Comparison of ENCODE assay signal across 9 mouse cellular contexts in the genomic region with DNA sequence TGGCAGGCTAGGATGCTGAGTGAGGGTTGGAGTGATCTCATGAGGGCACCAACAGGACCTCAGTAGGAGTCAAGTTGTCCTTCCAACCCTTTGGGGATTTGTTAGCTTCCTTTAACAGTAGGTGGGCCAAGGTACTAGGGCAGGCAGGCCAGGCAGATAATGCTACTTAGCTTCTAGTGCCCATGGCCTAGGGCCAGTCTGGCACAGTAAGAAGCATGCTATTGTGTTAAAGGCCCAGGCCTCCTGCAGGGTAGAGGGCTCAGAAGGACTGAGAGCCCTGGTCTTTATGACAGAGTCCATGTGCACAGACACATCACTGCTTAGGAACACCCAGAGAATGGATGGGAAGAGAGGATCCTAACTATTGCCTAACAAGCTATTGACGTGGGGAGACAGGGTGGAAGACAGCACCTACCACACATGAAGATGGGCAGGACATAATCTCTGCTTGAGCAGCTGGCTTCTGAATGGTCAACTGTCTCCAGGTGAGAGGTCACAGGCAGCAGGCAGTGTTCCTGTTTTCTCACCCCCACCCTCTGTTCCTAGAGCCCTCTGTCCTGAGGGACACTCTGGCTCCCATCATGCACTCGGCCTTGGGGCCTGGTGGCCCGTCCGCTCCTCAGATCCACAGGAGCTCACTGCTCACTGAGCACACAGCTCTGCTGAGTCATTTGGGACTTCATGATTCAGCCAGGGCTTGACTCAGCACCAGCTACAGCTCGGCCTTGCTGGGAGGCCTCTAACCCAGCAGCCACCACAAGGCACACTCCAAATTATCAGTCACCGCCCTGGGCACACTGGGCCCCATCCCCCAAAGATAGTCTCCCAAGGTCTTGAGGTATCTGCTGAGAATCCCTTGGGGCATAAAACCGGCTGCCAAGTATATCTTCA.
DNase-seq lines count a peak whose midpoint lies in the region; ATAC-seq and TF ChIP-seq lines count a peak whose summit lies in the region.
"Had no signal": no experiment of that assay in that cellular context is flagged by ENCODE, and none has a peak within 500 bp of the region (broad histone marks: within the 10 kb centered on the region; RNA-seq: fewer than 3 reads in every experiment).

No protein-coding gene starts in this region.

- no peak for ATAC-seq in hindbrain, embryonic 14.5 days (ENCODE audit: low FRiP score)
- peak; percentile 86 for ATAC-seq in liver, postnatal 0 days

- no peak for DNase-seq in hindbrain, embryonic 10.5 days (ENCODE audit: low spot score)
- DNase-seq in hindbrain, embryonic 14.5 days (ENCODE audit: low spot score), result no peak
- DNase-seq in NIH3T3 (ENCODE audit: low read depth), result peak; percentile 83
- DNase-seq in heart, embryonic 10.5 days (ENCODE audit: low spot score), result peak; percentile 93
- peak; percentile 72 for DNase-seq in liver, postnatal 0 days
- no peak for DNase-seq in left cerebral cortex, postnatal 36 days (ENCODE audit: low spot score in 2 of 2)
- no peak for DNase-seq in kidney, adult 11 months
- DNase-seq in right cerebral cortex, adult 18-20 months, result no peak

- WGBS in hindbrain, embryonic 10.5 days, result 80% methylated on average over 7 of the region's 7 CpGs
- 87% methylated on average over 7 of the region's 7 CpGs for WGBS in hindbrain, embryonic 14.5 days
- WGBS in heart, embryonic 10.5 days, result 52% methylated on average over 7 of the region's 7 CpGs
- 39% methylated on average over 7 of the region's 7 CpGs for WGBS in liver, postnatal 0 days (ENCODE audit: insufficient replicate concordance)

- peaks cover 11% of the 10 kb centered on the region; the same call in 1 of the 2 replicates for H3K36me3 ChIP-seq in hindbrain, embryonic 10.5 days
- H3K36me3 ChIP-seq in hindbrain, embryonic 14.5 days (replicated peaks; ENCODE audit: control insufficient read depth, insufficient read depth), result no peaks in the 10 kb centered on the region
- H3K36me3 ChIP-seq in heart, embryonic 10.5 days, result peaks cover 14% of the 10 kb centered on the region
- peaks cover 5% of the 10 kb centered on the region for H3K36me3 ChIP-seq in liver, postnatal 0 days (replicated peaks; ENCODE audit: insufficient read depth, low read length)

- TF ChIP-seq EP300 in liver, postnatal 0 days (IDR thresholded peaks at IDR 0.05; ENCODE audit: low read depth), result peak; percentile 84

- H3K4me2 ChIP-seq in hindbrain, embryonic 14.5 days (replicated peaks), result no peak overlapping the region
- H3K4me2 ChIP-seq in liver, postnatal 0 days (ENCODE audit: low read depth, low read length), result peak overlapping the region; percentile 57

- 0 out of 2 replicates have a peak, but pooled peaks have one; percentile 19 for TF ChIP-seq CTCF in liver, postnatal 0 days (IDR thresholded peaks at IDR 0.05; ENCODE audit: low read depth)

- intact Hi-C loops in left cerebral cortex, postnatal 36 days (cut with DNase I), result no loop called here

- H3K9ac ChIP-seq in hindbrain, embryonic 14.5 days, result no peak overlapping the region
- H3K9ac ChIP-seq in liver, postnatal 0 days (replicated peaks), result peak overlapping the region; percentile 60

- no peaks in the 10 kb centered on the region for H3K9me3 ChIP-seq in hindbrain, embryonic 10.5 days
- H3K9me3 ChIP-seq in hindbrain, embryonic 14.5 days (ENCODE audit: control insufficient read depth, low read length), result no peaks in the 10 kb centered on the region
- H3K9me3 ChIP-seq in heart, embryonic 10.5 days, result no peaks in the 10 kb centered on the region
- H3K9me3 ChIP-seq in liver, postnatal 0 days (ENCODE audit: low read length), result no peaks in the 10 kb centered on the region

- H3K4me1 ChIP-seq in hindbrain, embryonic 10.5 days (replicated peaks), result peaks cover 44% of the 10 kb centered on the region
- peaks cover 12% of the 10 kb centered on the region; the same call in 1 of the 2 replicates for H3K4me1 ChIP-seq in hindbrain, embryonic 14.5 days (replicated peaks; ENCODE audit: control insufficient read depth, insufficient read depth, low read length)
- peaks cover 73% of the 10 kb centered on the region for H3K4me1 ChIP-seq in heart, embryonic 10.5 days
- peaks cover 43% of the 10 kb centered on the region for H3K4me1 ChIP-seq in liver, postnatal 0 days (ENCODE audit: insufficient read depth)

- no peaks in the 10 kb centered on the region for H3K27me3 ChIP-seq in hindbrain, embryonic 10.5 days (ENCODE audit: insufficient read depth, poor library complexity, severe bottlenecking)
- no peaks in the 10 kb centered on the region for H3K27me3 ChIP-seq in hindbrain, embryonic 14.5 days (ENCODE audit: control insufficient read depth, insufficient read depth, low read length)
- no peaks in the 10 kb centered on the region for H3K27me3 ChIP-seq in heart, embryonic 10.5 days (ENCODE audit: insufficient read depth, poor library complexity, severe bottlenecking)
- H3K27me3 ChIP-seq in liver, postnatal 0 days (ENCODE audit: insufficient read depth, low read length), result no peaks in the 10 kb centered on the region

- no peak overlapping the region for H3K4me3 ChIP-seq in hindbrain, embryonic 10.5 days
- H3K4me3 ChIP-seq in hindbrain, embryonic 14.5 days (replicated peaks; ENCODE audit: low read length), result no peak overlapping the region
- no peak overlapping the region for H3K4me3 ChIP-seq in heart, embryonic 10.5 days
- peak overlapping the region; percentile 17 for H3K4me3 ChIP-seq in liver, postnatal 0 days (ENCODE audit: low read depth, low read length)

- H3K27ac ChIP-seq in hindbrain, embryonic 10.5 days, result peak overlapping the region; percentile 76
- H3K27ac ChIP-seq in hindbrain, embryonic 14.5 days, result no peak overlapping the region
- peak overlapping the region; percentile 85 for H3K27ac ChIP-seq in heart, embryonic 10.5 days
- H3K27ac ChIP-seq in liver, postnatal 0 days (ENCODE audit: low read depth), result peak overlapping the region; percentile 79
- H3K27ac ChIP-seq: macrophage had no signal

Comparison
In these comparisons a context has a peak if more than half of its experiments do, and no peak if none do; other contexts are left out.
1. DNase-seq: peak in NIH3T3 (single experiment), heart, embryonic 10.5 days (single experiment) and liver, postnatal 0 days (single experiment); none in hindbrain, embryonic 10.5 days (single experiment), hindbrain, embryonic 14.5 days (single experiment), left cerebral cortex, postnatal 36 days (0 of 2), kidney, adult 11 months (single experiment) and right cerebral cortex, adult 18-20 months (single experiment).